ENCODE assay signal across 13 mouse cellular contexts in the genomic region with DNA sequence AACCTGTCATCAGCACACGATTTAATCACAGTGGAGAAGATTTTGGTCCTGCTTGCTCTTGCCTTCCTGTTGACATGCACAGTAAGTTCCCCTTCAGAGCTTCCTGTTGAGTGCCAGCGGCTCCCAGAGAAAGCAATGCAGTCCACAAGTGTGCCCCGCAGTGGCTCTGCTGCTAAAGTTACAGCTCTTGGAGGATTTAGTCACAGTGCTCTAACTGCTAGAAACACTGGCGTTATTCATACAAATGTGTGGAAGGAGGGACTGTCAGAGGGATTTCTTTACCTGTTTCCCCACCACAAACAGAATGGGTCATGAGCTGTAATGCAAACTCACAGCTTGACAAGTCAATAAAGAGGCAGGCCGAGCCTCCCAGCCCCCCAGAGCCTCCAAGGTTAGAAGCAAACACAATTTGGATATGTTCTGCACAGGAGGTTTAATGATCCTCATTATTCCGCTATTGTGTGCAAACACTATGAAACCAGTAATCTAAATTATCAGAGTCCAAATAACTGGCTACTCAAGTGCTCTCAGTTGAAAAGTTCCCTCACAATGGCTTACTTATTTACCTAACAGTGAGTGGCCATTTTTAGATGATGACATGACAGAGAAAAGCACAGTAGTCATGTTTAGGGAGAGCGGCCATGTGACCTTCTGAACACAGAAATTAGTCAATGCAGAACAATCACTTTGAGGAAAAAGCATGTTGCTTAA. TPM values are rescaled to one million over a fixed set of nuclear protein-coding genes. Genes with fewer than 3 reads are reported as not detected.
A peak's percentile ranks its signal among the peaks of the same experiment; 100 is the strongest.
DNase-seq lines count a peak whose midpoint lies in the region; ATAC-seq and TF ChIP-seq lines count a peak whose summit lies in the region.
"Had no signal": no experiment of that assay in that cellular context is flagged by ENCODE, and none has a peak within 500 bp of the region (broad histone marks: within the 10 kb centered on the region; RNA-seq: fewer than 3 reads in every experiment).

No protein-coding gene starts in this region.

- no peak for TF ChIP-seq POLR2A in brain, embryonic 14.5 days (IDR thresholded peaks at IDR 0.05; ENCODE audit: borderline replicate concordance, extremely low read depth, insufficient read depth, insufficient read length, poor library complexity, severe bottlenecking)

- H3K36me3 ChIP-seq in kidney, postnatal 0 days (ENCODE audit: insufficient read depth, low read length) = no peaks in the 10 kb centered on the region
- no peaks in the 10 kb centered on the region for H3K36me3 ChIP-seq in forebrain, embryonic 16.5 days (ENCODE audit: control insufficient read depth, insufficient read depth)

- no peak overlapping the region for H3K9ac ChIP-seq in kidney, postnatal 0 days (ENCODE audit: low read depth, low read length)
- no peak overlapping the region for H3K9ac ChIP-seq in forebrain, embryonic 16.5 days (replicated peaks; ENCODE audit: low read depth, low read length)

- no peak overlapping the region for H3K4me3 ChIP-seq in kidney, postnatal 0 days (replicated peaks; ENCODE audit: low read depth, low read length)
- no peak overlapping the region for H3K4me3 ChIP-seq in forebrain, embryonic 16.5 days (replicated peaks; ENCODE audit: low read length)
- H3K4me3 ChIP-seq: megakaryocyte, embryonic 14.5 days had no signal

- DNase-seq in kidney, postnatal 0 days (ENCODE audit: low spot score) = peak; percentile 35
- no peak for DNase-seq in kidney, postnatal 36 days
- DNase-seq in brain, embryonic 14.5 days (ENCODE audit: low read depth) = peak; percentile 60
- DNase-seq in naive thymus-derived CD4-positive, alpha-beta T cell, adult 2 months (ENCODE audit: low read depth) = peak; percentile 8
- no peak for DNase-seq in cerebellum, postnatal 14 days
- no peak for DNase-seq in urinary bladder, postnatal 36 days (ENCODE audit: low spot score in 2 of 2)
- DNase-seq in gastrocnemius, adult 18-20 months (ENCODE audit: low spot score) = no peak
- DNase-seq: thymus, postnatal 14 days had no signal

- TF ChIP-seq CTCF in kidney, postnatal 0 days (IDR thresholded peaks at IDR 0.05; ENCODE audit: low read depth) = no peak
- no peak for TF ChIP-seq CTCF in brain, embryonic 14.5 days (IDR thresholded peaks at IDR 0.05; ENCODE audit: borderline replicate concordance, extremely low read depth, insufficient read depth, insufficient read length)

- H3K27ac ChIP-seq in kidney, postnatal 0 days = no peak overlapping the region
- no peak overlapping the region for H3K27ac ChIP-seq in forebrain, embryonic 16.5 days (ENCODE audit: low read length)

- no peaks in the 10 kb centered on the region for H3K27me3 ChIP-seq in kidney, postnatal 0 days (ENCODE audit: insufficient read depth, low read length)
- no peaks in the 10 kb centered on the region for H3K27me3 ChIP-seq in forebrain, embryonic 16.5 days (replicated peaks; ENCODE audit: control insufficient read depth, insufficient read depth, low read length)
- H3K27me3 ChIP-seq: megakaryocyte, embryonic 14.5 days had no signal

- H3K4me1 ChIP-seq in kidney, postnatal 0 days (replicated peaks; ENCODE audit: insufficient read depth, low read length) = no peaks in the 10 kb centered on the region
- peaks cover 11% of the 10 kb centered on the region for H3K4me1 ChIP-seq in forebrain, embryonic 16.5 days (replicated peaks; ENCODE audit: control insufficient read depth, insufficient read depth, low read length)

- WGBS in kidney, postnatal 0 days = 47% methylated on average over 7 of the region's 7 CpGs
- WGBS in forebrain, embryonic 16.5 days = 14% methylated on average over 7 of the region's 7 CpGs

- H3K4me2 ChIP-seq in kidney, postnatal 0 days (ENCODE audit: low read length) = no peak overlapping the region
- no peak overlapping the region for H3K4me2 ChIP-seq in forebrain, embryonic 16.5 days (ENCODE audit: low read length)

- ATAC-seq in kidney, postnatal 0 days (replicated peaks; ENCODE audit: low FRiP score, low read depth) = peak; percentile 46
- peak; percentile 72 for ATAC-seq in forebrain, embryonic 16.5 days

- H3K9me3 ChIP-seq in kidney, postnatal 0 days (replicated peaks; ENCODE audit: low read length) = no peaks in the 10 kb centered on the region
- no peaks in the 10 kb centered on the region for H3K9me3 ChIP-seq in forebrain, embryonic 16.5 days (ENCODE audit: control insufficient read depth, low read length)
- H3K9me3 ChIP-seq: megakaryocyte, embryonic 14.5 days had no signal

RNA-seq across cellular contexts. Expression of gene Gata3, which starts 36.5 kb away (rescaled TPM):
- 95.1 and 99.1 TPM in 2 replicates for polyA plus RNA-seq in kidney, postnatal 0 days (2015; fragmentation: Nextera tagmentation; extraction: Ambion mirVana)
- polyA plus RNA-seq in brain, embryonic 14.5 days (2012; rRNA removed) = 12.4 and 29.4 TPM in 2 replicates
- polyA plus RNA-seq in forebrain, embryonic 16.5 days (2015; fragmentation: Nextera tagmentation; extraction: Ambion mirVana) = 0.42 and 2.2 TPM in 2 replicates
- total RNA-seq in gastrocnemius, adult 18-20 months (2021) = under 1 TPM; 0.18 to 0.43 TPM

RNA-seq across cellular contexts. Expression of gene 9230102O04Rik, which starts 37.0 kb away (rescaled TPM):
- 12.5 and 18.7 TPM in 2 replicates for polyA plus RNA-seq in kidney, postnatal 0 days (2015; fragmentation: Nextera tagmentation; extraction: Ambion mirVana)
- 1.0 and 1.3 TPM in 2 replicates for polyA plus RNA-seq in brain, embryonic 14.5 days (2012; rRNA removed)
- not detected in 2 replicates for polyA plus RNA-seq in forebrain, embryonic 16.5 days (2015; fragmentation: Nextera tagmentation; extraction: Ambion mirVana)
- total RNA-seq in gastrocnemius, adult 18-20 months (2021) = not detected
- total RNA-seq: layer of hippocampus, postnatal 10 days had no signal
- polyA plus RNA-seq: heart, embryonic 16.5 days had no signal

RNA-seq across cellular contexts. Expression of gene 4930412O13Rik, which starts 45.3 kb away (rescaled TPM):
- 3.3 and 5.0 TPM in 2 replicates for polyA plus RNA-seq in kidney, postnatal 0 days (2015; fragmentation: Nextera tagmentation; extraction: Ambion mirVana)
- polyA plus RNA-seq in brain, embryonic 14.5 days (2012; rRNA removed) = 1.6 and 2.6 TPM in 2 replicates
- not detected in 2 replicates for polyA plus RNA-seq in forebrain, embryonic 16.5 days (2015; fragmentation: Nextera tagmentation; extraction: Ambion mirVana)
- not detected for total RNA-seq in gastrocnemius, adult 18-20 months (2021)
- total RNA-seq: layer of hippocampus, postnatal 10 days; MEL had no signal
- polyA plus RNA-seq: heart, embryonic 16.5 days had no signal

Comparison
In these comparisons a context has a peak if more than half of its experiments do, and no peak if none do; other contexts are left out.
1. DNase-seq: peak in kidney, postnatal 0 days (single experiment), brain, embryonic 14.5 days (single experiment) and naive thymus-derived CD4-positive, alpha-beta T cell, adult 2 months (single experiment); none in kidney, postnatal 36 days (0 of 2), cerebellum, postnatal 14 days (0 of 2), urinary bladder, postnatal 36 days (0 of 2) and gastrocnemius, adult 18-20 months (single experiment).